Mouse (Mus musculus) C2C12 (cell line): ENCODE measurements around the gene Ppp1r14b. TPM values are rescaled to one million over a fixed set of nuclear protein-coding genes. Genes with fewer than 3 reads are reported as not detected.

Experiments used
- H3K27me3 ChIP-seq: one replicate; pipeline ENCODE4 v1.6.1; 2011; ENCODE audit not compliant: control insufficient read depth, insufficient read depth, insufficient read length
- H3K36me3 ChIP-seq: one replicate; pipeline ENCODE4 v1.6.1; 2011; ENCODE audit not compliant: control insufficient read depth, insufficient read depth
- H3K4me3 ChIP-seq: one replicate; pipeline ENCODE4 v1.5.1; 2011; ENCODE audit warnings: mild to moderate bottlenecking, control low read depth; ENCODE audit not compliant: poor library complexity, insufficient read depth, severe bottlenecking
- H3K79me2 ChIP-seq: one replicate; pipeline ENCODE4 v1.6.1; 2011; ENCODE audit not compliant: control insufficient read depth, insufficient read depth
- H3K79me3 ChIP-seq: one replicate; pipeline ENCODE4 v1.6.1; 2011; ENCODE audit warnings: low read depth, control low read depth
- H3ac ChIP-seq: one replicate; pipeline ENCODE3; 2011; ENCODE audit warnings: low read depth; ENCODE audit not compliant: control insufficient read depth, insufficient read length
- CEBPB ChIP-seq: IDR thresholded peaks from one replicate; pipeline ENCODE4 v1.6.1; 2011; ENCODE audit warnings: low read depth, mild to moderate bottlenecking, control low read depth, moderate library complexity
- CTCF ChIP-seq: IDR thresholded peaks from one replicate; pipeline ENCODE4 v1.5.1; 2011; ENCODE audit not compliant: control insufficient read depth, insufficient read depth, insufficient read length
- FOSL1 ChIP-seq: IDR thresholded peaks from one replicate; pipeline ENCODE4 v1.8.0; 2011; ENCODE audit warnings: mild to moderate bottlenecking, low read length; ENCODE audit not compliant: poor library complexity, insufficient read depth, severe bottlenecking
- MAX ChIP-seq: IDR thresholded peaks from one replicate; pipeline ENCODE4 v1.6.1; 2011; ENCODE audit warnings: mild to moderate bottlenecking, control low read depth
- MYOD1 ChIP-seq: IDR thresholded peaks from one replicate; pipeline ENCODE4 v1.6.1; 2011; ENCODE audit warnings: low read depth; ENCODE audit not compliant: control insufficient read depth, insufficient read length
- MYOG ChIP-seq: IDR thresholded peaks from one replicate; pipeline ENCODE4 v1.6.1; 2011; ENCODE audit not compliant: control insufficient read depth, insufficient read length; ENCODE audit errors: extremely low read depth
- USF1 ChIP-seq: IDR thresholded peaks from one replicate; pipeline ENCODE4 v1.6.1; 2011; ENCODE audit warnings: low read depth, mild to moderate bottlenecking, control low read depth, moderate library complexity
- polyA plus RNA-seq: library from polyadenylated mRNA; unstranded; fragments of >200 nt; fragmentation: generic; extraction: Trizol; gene quantifications from one replicate; pipeline ENCODE4 v1.2.1, GENCODE M21; 2012; ENCODE audit warnings: missing spikeins

The Ppp1r14b gene
- polyA plus RNA-seq, 1 experiment = 1,811 TPM

DNA sequence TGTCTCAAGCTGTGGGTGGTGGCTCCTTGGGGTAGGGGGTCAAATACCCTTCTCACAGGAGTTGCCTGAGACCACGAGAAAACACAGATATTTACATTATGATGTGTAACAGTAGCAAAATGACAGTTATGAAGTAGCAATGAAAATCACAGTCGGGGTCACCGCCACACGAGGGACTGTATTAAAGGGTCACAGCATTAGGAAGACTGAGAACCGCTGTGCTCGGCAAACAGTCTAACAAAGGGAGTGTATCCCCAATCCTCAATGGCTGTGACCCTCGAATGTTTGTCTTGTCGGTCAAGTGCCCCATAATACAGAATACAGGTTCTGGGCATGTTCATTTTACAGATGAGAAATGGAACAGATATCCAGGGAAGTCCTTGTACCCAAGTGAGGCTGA lies 19.2 kb downstream of the Ppp1r14b start:
- Histone ChIP-seq H3K4me3 (no peak overlapping the region), H3K79me2 (no peaks in the 10 kb centered on the region)
- TF ChIP-seq CEBPB (no peak), MAX (no peak)

GRCm38 (mm10) chr19:6994489-6994888 lies 19.7 kb downstream of the Ppp1r14b start:
- no peak overlapping the region for H3ac ChIP-seq
- TF ChIP-seq MAX = no peak
- no peak for TF ChIP-seq MYOG
- TF ChIP-seq USF1 = no peak
- no peak for TF ChIP-seq CEBPB
- TF ChIP-seq CTCF = no peak
- no peak for TF ChIP-seq FOSL1
- TF ChIP-seq MYOD1 = no peak
- no peaks in the 10 kb centered on the region for H3K79me2 ChIP-seq
- no peaks in the 10 kb centered on the region for H3K79me3 ChIP-seq
- H3K36me3 ChIP-seq = peaks cover 7% of the 10 kb centered on the region
- no peak overlapping the region for H3K4me3 ChIP-seq
- no peaks in the 10 kb centered on the region for H3K27me3 ChIP-seq

More for the DNA sequence above, 19.2 kb downstream of the Ppp1r14b start:
- H3ac ChIP-seq = no peak overlapping the region
- peaks cover 5% of the 10 kb centered on the region for H3K36me3 ChIP-seq
- no peaks in the 10 kb centered on the region for H3K79me3 ChIP-seq
- no peaks in the 10 kb centered on the region for H3K27me3 ChIP-seq

GRCm38 (mm10) chr19:6995255-6995991 lies 20.7 kb downstream of the Ppp1r14b start:
- Histone ChIP-seq H3K27me3 (no peaks in the 10 kb centered on the region), H3K79me2 (no peaks in the 10 kb centered on the region), H3K79me3 (no peaks in the 10 kb centered on the region), H3K36me3 (peaks cover 7% of the 10 kb centered on the region), H3K4me3 (peak overlapping the region; percentile 32), H3ac (peak overlapping the region; percentile 67)
- TF ChIP-seq MAX (no peak), CEBPB (no peak), MYOG (no peak), USF1 (no peak), MYOD1 (no peak), FOSL1 (no peak), CTCF (no peak)

- Histone ChIP-seq H3K36me3 (peaks cover 7% of the 10 kb centered on the region), H3K4me3 (peak within 1 kb of the TSS; percentile 32)
- TF ChIP-seq CEBPB = no peak
- no peak for TF ChIP-seq FOSL1
- no peak for TF ChIP-seq CTCF
- TF ChIP-seq USF1 = no peak
- no peak for TF ChIP-seq MAX
- no peak for TF ChIP-seq MYOD1
- TF ChIP-seq MYOG = no peak
These were observed 21.2 kb downstream of the Ppp1r14b start, which contains the start of the genes Nudt22 and Trpt1 for GRCm38 (mm10) chr19:6996006-6996405. TSS of gene Nudt22 (minus strand) at chr19:6996117. TSS of gene Trpt1 (plus strand) at chr19:6996131.

GRCm38 (mm10) chr19:6997721-6998290 lies 23.0 kb downstream of the Ppp1r14b start:
- no peaks in the 10 kb centered on the region for H3K79me2 ChIP-seq
- H3K4me3 ChIP-seq = no peak overlapping the region
- no peaks in the 10 kb centered on the region for H3K27me3 ChIP-seq
- no peak for TF ChIP-seq CEBPB
- no peak for TF ChIP-seq MYOG
- no peak for TF ChIP-seq FOSL1
- TF ChIP-seq MAX = no peak
- TF ChIP-seq USF1 = no peak
- no peak for TF ChIP-seq MYOD1
- no peak for TF ChIP-seq CTCF
- H3K79me3 ChIP-seq = no peaks in the 10 kb centered on the region
- no peak overlapping the region for H3ac ChIP-seq
- peaks cover 7% of the 10 kb centered on the region for H3K36me3 ChIP-seq

More at GRCm38 (mm10) chr19:6996006-6996405, 21.2 kb downstream of the Ppp1r14b start, which contains the start of the genes Nudt22 and Trpt1:
- H3K79me3 ChIP-seq = no peaks in the 10 kb centered on the region
- no peaks in the 10 kb centered on the region for H3K27me3 ChIP-seq
- peak within 1 kb of the TSS; percentile 78 for H3ac ChIP-seq
- H3K79me2 ChIP-seq = no peaks in the 10 kb centered on the region
